Mouse (Mus musculus) embryonic facial prominence, embryonic 12.5 days (tissue): ENCODE data around the gene Igf2bp3. TPM values are rescaled to one million over a fixed set of nuclear protein-coding genes. Genes with fewer than 3 reads are reported as not detected.
"Not testable (repeated sequence)": the region's sequence is repeated elsewhere in the genome, so short reads cannot be mapped to it uniquely, and the experiment has no call there.

Experiments
- ATAC-seq: fragments of 200-750 bp; cut with Nextera tagmentation; 2 replicates; pipeline ENCODE4 v1.8.0; 2017; ENCODE audit not compliant: insufficient number of reproducible peaks, insufficient read depth, low FRiP score, low TSS enrichment
- H3K27ac ChIP-seq: fragments of 300-500 bp; sonication (generic); 2 replicates; pipeline ENCODE4 v1.5.1; 2016; ENCODE audit warnings: mild to moderate bottlenecking
- H3K27me3 ChIP-seq: fragments of 300-500 bp; sonication (generic); 2 replicates; pipeline ENCODE4 v1.6.1; 2016; ENCODE audit warnings: mild to moderate bottlenecking, moderate library complexity
- H3K36me3 ChIP-seq: fragments of 300-500 bp; sonication (generic); 2 replicates; pipeline ENCODE4 v1.6.1; 2016; ENCODE audit warnings: mild to moderate bottlenecking
- H3K4me1 ChIP-seq: fragments of 300-500 bp; sonication (generic); 2 replicates; pipeline ENCODE4 v1.6.1; 2016
- H3K4me2 ChIP-seq: fragments of 300-500 bp; sonication (generic); replicated peaks from 2 replicates; pipeline ENCODE4 v1.6.1; 2016; ENCODE audit warnings: mild to moderate bottlenecking, moderate library complexity
- H3K4me3 ChIP-seq: fragments of 300-500 bp; sonication (generic); 2 replicates; pipeline ENCODE4 v1.5.1; 2016; ENCODE audit warnings: mild to moderate bottlenecking
- H3K9ac ChIP-seq: fragments of 300-500 bp; sonication (generic); 2 replicates; pipeline ENCODE4 v1.6.1; 2016; ENCODE audit warnings: mild to moderate bottlenecking, moderate library complexity
- H3K9me3 ChIP-seq: fragments of 300-500 bp; sonication (generic); 2 replicates; pipeline ENCODE4 v1.6.1; 2016; ENCODE audit warnings: mild to moderate bottlenecking, moderate library complexity
- WGBS: fragments of 180-500 bp; shearing (Covaris S2); methylation state at CpG from one replicate; pipeline ENCODE4 v1.1.7; 2016; 5-methylcytosine and 5-hydroxymethylcytosine counted together
- polyA plus RNA-seq: library from polyadenylated mRNA; unstranded; fragments of >200 nt; fragmentation: Nextera tagmentation; extraction: Ambion mirVana; gene quantifications from 2 replicates; pipeline ENCODE4 v1.2.1, GENCODE M21; 2016

Gene Igf2bp3
- polyA plus RNA-seq, result 109 TPM in 2 replicates

- Histone ChIP-seq H3K4me2 (peak within 1 kb of the TSS; percentile 91), H3K4me1 (peaks cover 26% of the 10 kb centered on the region), H3K27me3 (no peaks in the 10 kb centered on the region), H3K9me3 (no peaks in the 10 kb centered on the region), H3K9ac (peak within 1 kb of the TSS; percentile 99), H3K36me3 (no peaks in the 10 kb centered on the region), H3K27ac (peak within 1 kb of the TSS; percentile 97), H3K4me3 (peak within 1 kb of the TSS; percentile 88)
- 1% methylated on average over 68 of the region's 68 CpGs for WGBS
- peak; percentile 80 for ATAC-seq
These were observed at the start of gene Igf2bp3 for GRCm38 (mm10) chr6:49214928-49215747. TSS of gene Igf2bp3 (minus strand) at chr6:49214957.

- H3K4me3 ChIP-seq, ATAC-seq, H3K36me3 ChIP-seq, H3K9ac ChIP-seq, H3K27me3 ChIP-seq, H3K4me2 ChIP-seq, H3K27ac ChIP-seq, H3K9me3 ChIP-seq: not testable (repeated sequence)
- peaks cover 19% of the 10 kb centered on the region for H3K4me1 ChIP-seq
- WGBS, result 89% methylated on average over 7 of the region's 7 CpGs
These were observed 49.7 kb upstream of the Igf2bp3 start for GRCm38 (mm10) chr6:49264446-49264845.

DNA sequence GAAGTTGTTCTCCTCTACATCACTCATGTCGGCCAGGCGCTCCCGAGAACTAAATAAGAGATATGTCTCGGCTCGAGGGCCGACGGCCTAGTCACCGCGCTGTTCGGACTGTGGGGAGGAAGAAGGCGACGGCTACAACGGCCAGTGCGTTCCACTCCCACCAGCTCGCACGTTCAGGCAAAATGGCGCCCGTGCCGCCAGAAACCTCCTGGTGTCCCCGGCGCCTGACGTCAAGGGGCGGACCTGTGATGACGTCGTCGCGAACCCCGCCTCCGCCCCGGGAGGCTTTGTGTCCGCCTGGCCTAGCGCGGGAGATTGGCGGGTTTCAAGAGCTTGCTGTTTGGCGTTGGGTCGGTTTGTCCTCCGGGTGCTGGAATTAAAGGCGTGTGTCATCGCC, 49.1 kb upstream of the Igf2bp3 start, which contains the start of gene Tra2a:
Gene Tra2a (minus strand): TSS at position 187 of the 397 bp plus-strand sequence.
- Histone ChIP-seq H3K36me3 (no peaks in the 10 kb centered on the region), H3K27ac (peak within 1 kb of the TSS; percentile 98), H3K9ac (peak within 1 kb of the TSS; percentile 98), H3K4me1 (peaks cover 19% of the 10 kb centered on the region), H3K4me3 (peak within 1 kb of the TSS; percentile 85), H3K9me3 (no peaks in the 10 kb centered on the region), H3K4me2 (peak within 1 kb of the TSS; percentile 62), H3K27me3 (no peaks in the 10 kb centered on the region)
- ATAC-seq, result peak; percentile 94
- under 1% methylated on average over 39 of the region's 39 CpGs for WGBS

DNA sequence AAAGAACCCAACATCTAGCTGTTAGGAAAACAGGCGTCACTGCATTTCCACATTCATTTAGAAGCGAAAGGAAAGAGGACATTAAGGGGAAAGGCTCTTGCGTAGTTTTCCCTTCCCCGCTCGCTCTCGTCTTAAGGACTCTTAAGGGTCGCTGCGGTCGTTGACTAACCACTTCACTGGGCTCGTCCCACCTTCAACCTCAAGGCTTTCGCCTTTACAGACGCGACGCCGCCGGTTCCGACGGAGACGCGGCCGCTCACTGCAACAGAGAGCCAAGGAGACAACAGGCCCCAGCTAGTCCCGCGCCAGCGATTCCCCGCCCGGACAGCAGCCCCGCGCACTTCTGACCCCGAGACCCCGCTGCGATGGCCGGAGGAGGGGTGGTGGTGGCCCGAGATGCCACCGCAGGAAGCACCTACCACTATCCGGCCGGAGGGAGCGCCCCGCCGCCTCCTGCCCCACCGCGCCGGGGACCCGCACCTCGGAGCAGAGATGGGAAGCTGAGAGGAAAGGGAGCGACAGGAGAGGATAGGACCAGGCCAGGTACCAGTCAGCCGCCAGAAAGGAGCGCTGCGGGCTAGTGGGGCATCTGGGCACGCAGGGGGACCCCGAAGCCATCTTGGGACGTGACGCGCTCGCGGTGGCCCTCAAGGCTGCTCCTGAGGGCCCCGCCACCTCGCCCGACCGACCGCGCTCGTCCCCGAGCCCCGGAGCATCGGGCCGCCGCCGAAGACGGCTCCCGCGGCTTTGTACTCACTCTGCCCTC, 48.5 kb upstream of the Igf2bp3 start:
- Histone ChIP-seq H3K36me3 (no peaks in the 10 kb centered on the region), H3K4me1 (peaks cover 19% of the 10 kb centered on the region), H3K4me3 (peak overlapping the region; percentile 85), H3K4me2 (peak overlapping the region; percentile 62), H3K9me3 (no peaks in the 10 kb centered on the region), H3K27me3 (no peaks in the 10 kb centered on the region), H3K27ac (peak overlapping the region; percentile 98), H3K9ac (peak overlapping the region; percentile 98)
- peak; percentile 58 for ATAC-seq
- WGBS, result under 1% methylated on average over 71 of the region's 71 CpGs

GRCm38 (mm10) chr6:49262421-49262820, 47.7 kb upstream of the Igf2bp3 start:
- 2% methylated on average over 9 of the region's 9 CpGs for WGBS
- peak overlapping the region; percentile 85 for H3K4me3 ChIP-seq
- peak overlapping the region; percentile 62 for H3K4me2 ChIP-seq
- H3K9me3 ChIP-seq, result no peaks in the 10 kb centered on the region
- H3K9ac ChIP-seq, result peak overlapping the region; percentile 98
- H3K27ac ChIP-seq, result no peak overlapping the region
- H3K27me3 ChIP-seq, result no peaks in the 10 kb centered on the region
- peaks cover 19% of the 10 kb centered on the region for H3K4me1 ChIP-seq
- no peak for ATAC-seq
- no peaks in the 10 kb centered on the region for H3K36me3 ChIP-seq

- Histone ChIP-seq H3K9ac (no peak overlapping the region), H3K36me3 (no peaks in the 10 kb centered on the region), H3K4me3 (no peak overlapping the region), H3K4me2 (no peak overlapping the region), H3K9me3 (no peaks in the 10 kb centered on the region), H3K27me3 (no peaks in the 10 kb centered on the region), H3K4me1 (peaks cover 19% of the 10 kb centered on the region), H3K27ac (no peak overlapping the region)
- no peak for ATAC-seq
- 47% methylated on average over 5 of the region's 5 CpGs for WGBS
These were observed 45.0 kb upstream of the Igf2bp3 start for GRCm38 (mm10) chr6:49259711-49260110.

GRCm38 (mm10) chr6:49257880-49258279, 43.1 kb upstream of the Igf2bp3 start:
- no peak overlapping the region for H3K27ac ChIP-seq
- H3K27me3 ChIP-seq, result no peaks in the 10 kb centered on the region
- H3K9ac ChIP-seq, result no peak overlapping the region
- H3K36me3 ChIP-seq, result no peaks in the 10 kb centered on the region
- 88% methylated on average over 2 of the region's 2 CpGs for WGBS
- ATAC-seq, result no peak
- H3K4me2 ChIP-seq, result no peak overlapping the region
- H3K4me1 ChIP-seq, result peaks cover 19% of the 10 kb centered on the region
- H3K9me3 ChIP-seq, result no peaks in the 10 kb centered on the region
- no peak overlapping the region for H3K4me3 ChIP-seq

GRCm38 (mm10) chr6:49252207-49252606, 37.5 kb upstream of the Igf2bp3 start:
- Histone ChIP-seq H3K4me1 (no peaks in the 10 kb centered on the region), H3K36me3 (peaks cover 40% of the 10 kb centered on the region), H3K9me3 (no peaks in the 10 kb centered on the region), H3K4me3 (no peak overlapping the region), H3K4me2 (no peak overlapping the region), H3K9ac (no peak overlapping the region), H3K27me3 (no peaks in the 10 kb centered on the region), H3K27ac (no peak overlapping the region)
- WGBS, result 98% methylated on average over 8 of the region's 8 CpGs
- no peak for ATAC-seq

DNA sequence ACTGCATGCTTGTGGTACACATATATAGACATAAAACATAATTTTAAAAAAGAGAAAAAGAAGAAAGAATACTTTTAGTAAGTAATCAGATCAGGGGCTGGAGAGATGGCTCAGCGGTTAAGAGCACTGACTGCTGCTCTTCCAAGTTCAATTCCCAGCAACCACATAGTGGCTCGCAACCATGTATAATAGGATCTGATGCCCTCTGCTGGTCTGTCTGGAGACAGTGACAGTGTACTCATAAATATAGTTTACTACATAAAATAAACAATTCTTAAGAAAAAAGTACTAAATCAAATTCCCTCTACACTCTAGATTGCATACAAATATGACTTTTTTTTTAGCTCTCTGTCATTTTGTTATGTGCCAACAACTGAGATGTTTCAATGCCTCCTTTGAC, 36.4 kb upstream of the Igf2bp3 start:
- Histone ChIP-seq H3K9me3 (no peaks in the 10 kb centered on the region), H3K4me2 (no peak overlapping the region), H3K9ac (no peak overlapping the region), H3K4me3 (no peak overlapping the region), H3K27me3 (no peaks in the 10 kb centered on the region), H3K27ac (no peak overlapping the region), H3K36me3 (peaks cover 46% of the 10 kb centered on the region), H3K4me1 (no peaks in the 10 kb centered on the region)
- WGBS, result 95% methylated on average over 2 of the region's 2 CpGs
- ATAC-seq, result no peak

DNA sequence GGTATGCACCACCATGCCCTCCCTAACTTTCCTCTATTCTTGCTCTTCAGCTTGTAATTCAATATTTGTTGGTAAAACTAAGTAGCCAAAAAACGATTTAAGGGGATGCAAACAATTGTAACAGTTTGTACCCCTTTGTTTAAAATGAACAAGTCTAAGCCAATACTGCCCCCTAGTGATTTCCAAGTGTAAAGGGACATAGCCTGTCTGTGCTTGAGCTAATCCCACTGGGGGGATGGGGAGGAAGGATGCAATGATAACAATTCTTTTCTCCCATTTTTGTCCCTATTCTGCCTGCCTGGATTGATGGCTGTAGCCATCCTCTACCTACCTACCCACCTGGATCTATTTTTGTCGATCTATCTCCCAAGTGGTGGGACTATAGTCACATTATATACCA, 32.5 kb upstream of the Igf2bp3 start:
- no peaks in the 10 kb centered on the region for H3K4me1 ChIP-seq
- H3K27me3 ChIP-seq, result no peaks in the 10 kb centered on the region
- WGBS, result 54% methylated on average over 2 of the region's 2 CpGs
- H3K4me2 ChIP-seq, result no peak overlapping the region
- no peaks in the 10 kb centered on the region for H3K9me3 ChIP-seq
- no peak for ATAC-seq
- peaks cover 73% of the 10 kb centered on the region for H3K36me3 ChIP-seq
- no peak overlapping the region for H3K9ac ChIP-seq
- H3K27ac ChIP-seq, result no peak overlapping the region
- H3K4me3 ChIP-seq, result no peak overlapping the region

DNA sequence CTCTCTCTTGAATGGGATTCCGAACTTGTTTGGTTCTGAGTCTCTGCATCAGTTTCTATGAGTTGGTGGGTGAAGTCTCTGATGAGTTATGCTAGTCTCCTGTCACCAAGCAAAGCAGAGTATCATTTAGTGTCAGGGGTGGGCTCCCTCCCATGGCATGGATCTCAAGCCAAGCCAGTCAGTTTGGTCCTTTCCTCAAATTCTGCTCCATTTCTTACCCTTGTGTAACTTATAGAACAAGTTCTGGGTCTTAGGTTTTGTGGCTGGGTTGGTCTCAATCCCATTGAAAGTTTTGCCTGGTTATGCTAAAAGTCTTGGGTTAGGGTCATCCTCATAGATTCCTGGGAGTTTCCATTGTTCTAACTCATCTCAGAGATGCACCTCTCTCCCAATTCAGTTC, 27.6 kb upstream of the Igf2bp3 start:
- Histone ChIP-seq H3K9ac (no peak overlapping the region), H3K4me2 (no peak overlapping the region), H3K4me1 (no peaks in the 10 kb centered on the region), H3K9me3 (no peaks in the 10 kb centered on the region), H3K27me3 (no peaks in the 10 kb centered on the region), H3K4me3 (no peak overlapping the region), H3K27ac (no peak overlapping the region), H3K36me3 (peaks cover 43% of the 10 kb centered on the region)
- ATAC-seq, result no peak
- WGBS, result 84% methylated on average over 1 of the region's 1 CpGs

DNA sequence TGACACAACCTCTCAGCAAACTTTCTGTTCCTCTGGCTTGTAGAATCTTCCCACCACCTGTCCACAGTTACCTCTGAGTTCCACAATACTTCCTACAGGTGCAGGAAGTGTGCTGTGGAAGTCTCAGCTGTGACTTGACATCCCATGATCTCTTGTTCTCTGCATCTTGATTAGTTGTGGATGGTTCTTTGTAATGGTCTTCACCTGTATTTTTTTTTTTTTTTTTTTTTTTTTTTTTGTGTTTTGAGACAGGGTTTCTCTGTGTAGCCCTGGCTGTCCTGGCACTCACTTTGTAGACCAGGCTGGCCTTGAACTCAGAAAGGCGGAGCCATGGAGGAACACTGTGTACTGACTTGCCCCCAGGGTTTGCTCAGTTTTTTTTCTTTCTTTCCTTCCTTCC, 26.8 kb upstream of the Igf2bp3 start:
- WGBS, result 100% methylated on average over 1 of the region's 1 CpGs
- Histone ChIP-seq H3K27ac (no peak overlapping the region), H3K9ac (no peak overlapping the region), H3K4me3 (no peak overlapping the region), H3K36me3 (peaks cover 41% of the 10 kb centered on the region), H3K4me1 (no peaks in the 10 kb centered on the region), H3K4me2 (no peak overlapping the region), H3K9me3 (no peaks in the 10 kb centered on the region), H3K27me3 (no peaks in the 10 kb centered on the region)
- no peak for ATAC-seq
